ENCODE assay signal across 18 mouse cellular contexts in the genomic region with DNA sequence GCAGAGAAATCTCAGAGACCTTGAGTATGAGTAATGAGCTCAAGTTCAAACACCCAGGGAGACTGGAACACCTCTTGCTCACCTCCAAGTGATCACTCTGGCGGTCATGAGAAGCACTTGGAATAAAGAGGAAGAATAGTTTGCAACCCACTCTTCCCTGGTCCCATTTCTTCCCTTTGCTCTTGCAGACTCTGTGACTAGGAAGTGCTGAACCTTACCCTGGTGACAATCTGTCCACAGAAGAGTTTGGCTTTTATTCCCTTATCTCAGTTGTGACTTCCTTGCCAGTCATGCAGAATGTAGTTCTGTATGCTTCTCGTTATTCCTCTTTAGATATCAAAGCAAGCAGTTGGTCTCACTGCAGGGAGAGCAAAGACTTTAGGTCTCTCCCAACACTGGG.
"Had no signal": no experiment of that assay in that cellular context is flagged by ENCODE, and none has a peak within 500 bp of the region (broad histone marks: within the 10 kb centered on the region; RNA-seq: fewer than 3 reads in every experiment).

No protein-coding gene starts in this region.

- H3K27ac ChIP-seq: liver, embryonic 14.5 days; lung, embryonic 15.5 days; macrophage; midbrain, embryonic 13.5 days; midbrain, embryonic 15.5 days; neural tube, embryonic 12.5 days had no signal

- H3K4me1 ChIP-seq: lung, embryonic 15.5 days; midbrain, embryonic 13.5 days; midbrain, embryonic 15.5 days; neural tube, embryonic 12.5 days had no signal

- H3K4me2 ChIP-seq: lung, embryonic 15.5 days; midbrain, embryonic 11.5 days; midbrain, embryonic 13.5 days; midbrain, embryonic 15.5 days; neural tube, embryonic 12.5 days had no signal

- H3K9me3 ChIP-seq: lung, embryonic 15.5 days; megakaryocyte, embryonic 14.5 days; midbrain, embryonic 13.5 days; midbrain, embryonic 15.5 days; neural tube, embryonic 12.5 days had no signal

- H3K27me3 ChIP-seq: lung, embryonic 15.5 days; midbrain, embryonic 13.5 days; midbrain, embryonic 15.5 days; neural tube, embryonic 12.5 days had no signal

- ATAC-seq: midbrain, embryonic 13.5 days; midbrain, embryonic 15.5 days had no signal

- H3K36me3 ChIP-seq: lung, embryonic 15.5 days; midbrain, embryonic 13.5 days; midbrain, embryonic 15.5 days; neural tube, embryonic 12.5 days had no signal

- H3K9ac ChIP-seq: liver, embryonic 14.5 days; lung, embryonic 15.5 days; midbrain, embryonic 13.5 days; midbrain, embryonic 15.5 days; neural tube, embryonic 12.5 days had no signal

- H3K4me3 ChIP-seq: lung, embryonic 15.5 days; megakaryocyte, embryonic 14.5 days; midbrain, embryonic 13.5 days; midbrain, embryonic 15.5 days; neural tube, embryonic 12.5 days had no signal

- DNase-seq: lung, adult 2 months; lung, postnatal 14 days; lung, postnatal 36 days; right cerebral cortex, adult 18-20 months; right cerebral cortex, postnatal 25 days; right cerebral cortex, postnatal 4 days; spleen, adult 18-20 months; thymus, adult 2 months; thymus, postnatal 25 days; thymus, postnatal 4 days had no signal
